Comparison of ENCODE assay signal across 28 mouse cellular contexts in genomic region chr11:67679300-67679699, GRCm38 (mm10). TPM values are rescaled to one million over a fixed set of nuclear protein-coding genes. Genes with fewer than 3 reads are reported as not detected.
A peak's percentile ranks its signal among the peaks of the same experiment; 100 is the strongest.
DNase-seq lines count a peak whose midpoint lies in the region; ATAC-seq and TF ChIP-seq lines count a peak whose summit lies in the region.
"Had no signal": no experiment of that assay in that cellular context is flagged by ENCODE, and none has a peak within 500 bp of the region (broad histone marks: within the 10 kb centered on the region; RNA-seq: fewer than 3 reads in every experiment).

No protein-coding gene starts in this region.

- ATAC-seq in midbrain, embryonic 11.5 days (ENCODE audit: low FRiP score), result no peak
- no peak for ATAC-seq in midbrain, embryonic 14.5 days (ENCODE audit: low FRiP score, low TSS enrichment)
- ATAC-seq: activated CD4-positive, CD25-positive, alpha-beta regulatory T cell, adult 4 months; CD4-positive, CD25-positive, alpha-beta regulatory T cell, adult 4 months; forebrain, embryonic 14.5 days; forebrain, embryonic 16.5 days; Patski had no signal

- no peaks in the 10 kb centered on the region for H3K27me3 ChIP-seq in midbrain, embryonic 11.5 days (ENCODE audit: control insufficient read depth, insufficient read depth, low read length)
- no peaks in the 10 kb centered on the region for H3K27me3 ChIP-seq in midbrain, embryonic 14.5 days (ENCODE audit: control insufficient read depth, insufficient read depth, low read length)
- H3K27me3 ChIP-seq: CH12.LX; embryonic facial prominence, embryonic 13.5 days; embryonic facial prominence, embryonic 15.5 days; forebrain, embryonic 12.5 days had no signal

- no peak for TF ChIP-seq CTCF in layer of hippocampus, adult 2 months (conservative IDR thresholded peaks at IDR 0.05)

- peak; percentile 18 for DNase-seq in cerebellum, adult 11-12 months
- DNase-seq in cerebellum, postnatal 36 days, result no peak
- no peak for DNase-seq in layer of hippocampus, adult 2 months (ENCODE audit: low spot score in 2 of 2)
- no peak for DNase-seq in layer of hippocampus, postnatal 10 days (ENCODE audit: low spot score in 2 of 2)
- DNase-seq in midbrain, embryonic 11.5 days (ENCODE audit: low spot score, missing footprints), result peak; percentile 6
- no peak for DNase-seq in midbrain, embryonic 14.5 days
- DNase-seq: adrenal gland, adult 8-10 months; adrenal gland, postnatal 14 days; adrenal gland, postnatal 36 days; B cell, adult 2 months; cerebellum, adult 11 months; cerebellum, adult 2 months; cerebellum, postnatal 10 days; embryo, embryonic 11 days had no signal

- WGBS in midbrain, embryonic 11.5 days, result 72% methylated on average over 5 of the region's 5 CpGs
- WGBS in midbrain, embryonic 14.5 days, result 77% methylated on average over 5 of the region's 5 CpGs

- H3K4me2 ChIP-seq in midbrain, embryonic 11.5 days, result no peak overlapping the region
- H3K4me2 ChIP-seq in midbrain, embryonic 14.5 days (ENCODE audit: low read length), result no peak overlapping the region
- H3K4me2 ChIP-seq: embryonic facial prominence, embryonic 13.5 days; embryonic facial prominence, embryonic 15.5 days; forebrain, embryonic 12.5 days had no signal

- H3K4me3 ChIP-seq in layer of hippocampus, adult 2 months, result no peak overlapping the region
- no peak overlapping the region for H3K4me3 ChIP-seq in midbrain, embryonic 11.5 days (ENCODE audit: low read depth, low read length)
- no peak overlapping the region for H3K4me3 ChIP-seq in midbrain, embryonic 14.5 days (replicated peaks; ENCODE audit: low read depth, low read length)
- H3K4me3 ChIP-seq: embryonic facial prominence, embryonic 13.5 days; embryonic facial prominence, embryonic 15.5 days; erythroblast, embryonic 14.5 days; forebrain, embryonic 10.5 days; forebrain, embryonic 12.5 days had no signal

- no peaks in the 10 kb centered on the region for H3K36me3 ChIP-seq in midbrain, embryonic 11.5 days (ENCODE audit: control insufficient read depth, insufficient read depth, low read length)
- no peaks in the 10 kb centered on the region for H3K36me3 ChIP-seq in midbrain, embryonic 14.5 days (ENCODE audit: control insufficient read depth, insufficient read depth, low read length)
- H3K36me3 ChIP-seq: embryonic facial prominence, embryonic 13.5 days; forebrain, embryonic 10.5 days; forebrain, embryonic 12.5 days; G1E had no signal

- no peaks in the 10 kb centered on the region for H3K4me1 ChIP-seq in midbrain, embryonic 11.5 days (ENCODE audit: control insufficient read depth, insufficient read depth, low read length)
- H3K4me1 ChIP-seq in midbrain, embryonic 14.5 days (ENCODE audit: control insufficient read depth, insufficient read depth, low read length), result no peaks in the 10 kb centered on the region
- H3K4me1 ChIP-seq: embryonic facial prominence, embryonic 13.5 days; embryonic facial prominence, embryonic 15.5 days; forebrain, embryonic 10.5 days; forebrain, embryonic 12.5 days had no signal

- no peak overlapping the region for H3K9ac ChIP-seq in midbrain, embryonic 11.5 days (ENCODE audit: low read length)
- H3K9ac ChIP-seq in midbrain, embryonic 14.5 days (replicated peaks; ENCODE audit: low read length), result no peak overlapping the region
- H3K9ac ChIP-seq: embryonic facial prominence, embryonic 13.5 days; embryonic facial prominence, embryonic 15.5 days; forebrain, embryonic 12.5 days had no signal

- no peaks in the 10 kb centered on the region for H3K9me3 ChIP-seq in midbrain, embryonic 11.5 days (ENCODE audit: control insufficient read depth, low read length)
- H3K9me3 ChIP-seq in midbrain, embryonic 14.5 days (ENCODE audit: control insufficient read depth, low read length), result no peaks in the 10 kb centered on the region
- H3K9me3 ChIP-seq: embryonic facial prominence, embryonic 13.5 days; embryonic facial prominence, embryonic 15.5 days; forebrain, embryonic 10.5 days; forebrain, embryonic 12.5 days had no signal

- H3K27ac ChIP-seq in layer of hippocampus, adult 2 months, result peak overlapping the region; percentile 36; the same call in 1 of the 2 replicates
- H3K27ac ChIP-seq in midbrain, embryonic 11.5 days (ENCODE audit: low read depth, low read length), result no peak overlapping the region
- H3K27ac ChIP-seq in midbrain, embryonic 14.5 days (replicated peaks; ENCODE audit: low read depth, low read length), result no peak overlapping the region
- H3K27ac ChIP-seq: embryonic facial prominence, embryonic 13.5 days; embryonic facial prominence, embryonic 15.5 days; forebrain, embryonic 10.5 days; forebrain, embryonic 12.5 days had no signal

RNA-seq across cellular contexts. Expression of gene Rcvrn, which starts 15.8 kb away (rescaled TPM):
- total RNA-seq in layer of hippocampus, adult 2 months (2021), result 1 to 10 TPM; 1.4 to 1.9 TPM
- 1 to 10 TPM; 1.4 to 2.1 TPM for total RNA-seq in layer of hippocampus, postnatal 10 days (2021)
- not detected in 2 replicates for polyA plus RNA-seq in midbrain, embryonic 11.5 days (2014; fragmentation: Nextera tagmentation; extraction: Ambion mirVana)
- not detected in 2 replicates for polyA plus RNA-seq in midbrain, embryonic 14.5 days (2014; fragmentation: Nextera tagmentation; extraction: Ambion mirVana)
- total RNA-seq: adrenal gland, postnatal 14 days; CH12.LX; common myeloid progenitor, adult 5-6 weeks; G1E had no signal
- polyA plus RNA-seq: activated CD4-positive, CD25-positive, alpha-beta regulatory T cell, adult 4 months; CD4-positive, CD25-positive, alpha-beta regulatory T cell, adult 4 months; embryonic facial prominence, embryonic 11.5 days; embryonic facial prominence, embryonic 13.5 days; embryonic facial prominence, embryonic 15.5 days; erythroblast, embryonic 14.5 days; forebrain, embryonic 10.5 days; forebrain, embryonic 12.5 days; forebrain, embryonic 14.5 days; forebrain, embryonic 16.5 days; G1E; Patski had no signal

Comparison
In these comparisons a context has a peak if more than half of its experiments do, and no peak if none do; other contexts are left out.
1. DNase-seq: peak in cerebellum, adult 11-12 months (single experiment) and midbrain, embryonic 11.5 days (single experiment); none in cerebellum, postnatal 36 days (0 of 2), layer of hippocampus, adult 2 months (0 of 2), layer of hippocampus, postnatal 10 days (0 of 2) and midbrain, embryonic 14.5 days (single experiment).